Mouse (Mus musculus) hindbrain, embryonic 14.5 days (tissue): ENCODE data around the gene Kcnt2. TPM values are rescaled to one million over a fixed set of nuclear protein-coding genes. Genes with fewer than 3 reads are reported as not detected.

Source experiments
- ATAC-seq: fragments of 200-750 bp; cut with Nextera tagmentation; 2 replicates; pipeline ENCODE4 v1.8.0; 2017; ENCODE audit warnings: moderate number of reproducible peaks, mild to moderate bottlenecking, moderate TSS enrichment, moderate library complexity; ENCODE audit not compliant: low FRiP score
- DNase-seq: peaks from one replicate; pipeline ENCODE4 v3.0.0-alpha.2; 2015; ENCODE audit warnings: low spot score
- H3K27ac ChIP-seq: fragments of 300-500 bp; sonication (generic); 2 replicates; pipeline ENCODE4 v1.5.1; 2014; ENCODE audit warnings: mild to moderate bottlenecking, moderate library complexity
- H3K27me3 ChIP-seq: fragments of 300-500 bp; sonication (generic); 2 replicates; pipeline ENCODE4 v1.6.1; 2014; ENCODE audit warnings: mild to moderate bottlenecking, low read length, mixed read lengths; ENCODE audit not compliant: control insufficient read depth, insufficient read depth
- H3K36me3 ChIP-seq: fragments of 300-500 bp; sonication (generic); replicated peaks from 2 replicates; pipeline ENCODE4 v1.6.1; 2014; ENCODE audit not compliant: control insufficient read depth, insufficient read depth
- H3K4me1 ChIP-seq: fragments of 300-500 bp; sonication (generic); replicated peaks from 2 replicates; pipeline ENCODE4 v1.6.1; 2014; ENCODE audit warnings: antibody characterized with exemption, low read length, mixed read lengths; ENCODE audit not compliant: control insufficient read depth, insufficient read depth
- H3K4me2 ChIP-seq: fragments of 300-500 bp; sonication (generic); replicated peaks from 2 replicates; pipeline ENCODE4 v1.6.1; 2014; ENCODE audit warnings: mild to moderate bottlenecking, moderate library complexity
- H3K4me3 ChIP-seq: fragments of 300-500 bp; sonication (generic); replicated peaks from 2 replicates; pipeline ENCODE4 v1.5.1; 2014; ENCODE audit warnings: mild to moderate bottlenecking, low read length
- H3K9ac ChIP-seq: fragments of 300-500 bp; sonication (generic); 2 replicates; pipeline ENCODE4 v1.6.1; 2014
- H3K9me3 ChIP-seq: fragments of 300-500 bp; sonication (generic); 2 replicates; pipeline ENCODE4 v1.6.1; 2016; ENCODE audit warnings: low read length; ENCODE audit not compliant: control insufficient read depth
- WGBS: fragments of 180-500 bp; shearing (Covaris S2); extraction: QIAGEN DNeasy Blood & Tissue Kit; methylation state at CpG from one replicate; pipeline ENCODE4 v1.1.7; 2014; 5-methylcytosine and 5-hydroxymethylcytosine counted together
- polyA plus RNA-seq: library from polyadenylated mRNA; unstranded; fragments of >200 nt; fragmentation: Nextera tagmentation; extraction: Ambion mirVana; gene quantifications from 2 replicates; pipeline ENCODE4 v1.2.1, GENCODE M21; 2014

Kcnt2 gene
- polyA plus RNA-seq, 1 experiment from 2014 or later = 3.8 TPM

DNA sequence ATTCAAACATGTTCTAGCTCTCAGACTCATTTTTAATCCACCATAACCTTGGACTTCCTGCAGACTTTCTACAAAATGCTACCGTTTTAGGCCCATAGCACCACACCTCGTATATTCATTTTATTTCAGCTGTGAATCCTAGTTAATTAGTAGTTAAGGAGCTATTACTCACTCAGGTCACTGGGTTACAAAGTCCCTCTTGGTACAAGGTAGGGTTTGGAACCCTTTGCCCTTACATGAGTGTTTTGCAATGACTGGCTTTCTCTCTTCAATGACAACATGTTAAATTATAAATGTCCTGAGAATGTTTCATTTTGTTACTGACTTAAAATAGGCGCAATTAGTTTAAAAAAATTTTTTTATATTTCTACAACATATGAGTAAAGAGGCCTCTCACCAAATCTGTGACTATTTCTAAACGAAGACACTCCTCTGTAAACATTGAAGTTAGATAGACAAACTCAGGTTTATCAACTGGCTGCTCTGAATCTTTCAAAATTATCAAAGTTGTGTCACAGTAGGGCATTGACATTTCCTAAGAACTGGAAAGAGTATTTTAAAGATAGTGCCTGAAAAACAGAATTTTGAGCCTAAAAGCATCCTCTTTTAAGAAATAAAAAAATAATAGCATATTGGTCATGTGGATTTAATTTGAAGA lies 160.8 kb downstream of the Kcnt2 start:
- DNase-seq (no peak), ATAC-seq (no peak)
- H3K4me3 ChIP-seq = no peak overlapping the region

GRCm38 (mm10) chr1:140415761-140416160 lies 169.8 kb downstream of the Kcnt2 start:
- no peaks in the 10 kb centered on the region for H3K27me3 ChIP-seq
- H3K27ac ChIP-seq = no peak overlapping the region
- no peak overlapping the region for H3K9ac ChIP-seq
- H3K36me3 ChIP-seq = no peaks in the 10 kb centered on the region
- ATAC-seq (no peak), DNase-seq (no peak)
- no peak overlapping the region for H3K4me2 ChIP-seq
- no peaks in the 10 kb centered on the region for H3K4me1 ChIP-seq
- H3K9me3 ChIP-seq = no peaks in the 10 kb centered on the region
- no peak overlapping the region for H3K4me3 ChIP-seq
- WGBS = 78% methylated on average over 1 of the region's 1 CpGs

More for the DNA sequence above, 160.8 kb downstream of the Kcnt2 start:
- no peaks in the 10 kb centered on the region for H3K9me3 ChIP-seq
- no peaks in the 10 kb centered on the region for H3K27me3 ChIP-seq
- H3K9ac ChIP-seq = no peak overlapping the region
- no peak overlapping the region for H3K4me2 ChIP-seq
- H3K36me3 ChIP-seq = no peaks in the 10 kb centered on the region
- no peaks in the 10 kb centered on the region for H3K4me1 ChIP-seq
- 84% methylated on average over 4 of the region's 4 CpGs for WGBS
- H3K27ac ChIP-seq = no peak overlapping the region

DNA sequence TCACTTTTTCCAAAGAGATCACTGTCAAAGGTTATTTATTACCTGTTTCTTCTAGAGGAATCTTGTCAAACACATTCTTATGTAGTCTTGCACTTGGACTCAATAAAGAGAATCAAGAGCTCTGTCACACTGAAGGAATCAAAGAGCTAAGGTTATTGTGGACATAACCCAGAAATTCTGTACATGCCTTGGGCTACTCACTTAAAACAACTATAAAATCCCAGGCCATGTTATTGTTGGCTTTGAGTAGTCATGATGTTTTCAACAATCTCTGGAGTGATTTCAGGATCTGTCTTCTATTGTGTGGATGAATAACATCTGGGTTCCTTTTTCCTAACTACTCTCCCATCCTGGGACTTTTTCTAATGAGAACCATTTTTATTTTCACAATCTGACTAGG lies 177.0 kb downstream of the Kcnt2 start:
- no peaks in the 10 kb centered on the region for H3K4me1 ChIP-seq
- no peak overlapping the region for H3K27ac ChIP-seq
- no peaks in the 10 kb centered on the region for H3K27me3 ChIP-seq
- H3K4me2 ChIP-seq = no peak overlapping the region
- no peak for ATAC-seq
- H3K9me3 ChIP-seq = no peaks in the 10 kb centered on the region
- no peaks in the 10 kb centered on the region for H3K36me3 ChIP-seq
- no peak overlapping the region for H3K9ac ChIP-seq
- H3K4me3 ChIP-seq = no peak overlapping the region
- DNase-seq = no peak

GRCm38 (mm10) chr1:140429284-140429850 lies 183.4 kb downstream of the Kcnt2 start:
- Histone ChIP-seq H3K9ac (no peak overlapping the region), H3K27me3 (no peaks in the 10 kb centered on the region), H3K36me3 (no peaks in the 10 kb centered on the region), H3K4me2 (no peak overlapping the region), H3K4me1 (no peaks in the 10 kb centered on the region), H3K27ac (no peak overlapping the region), H3K9me3 (no peaks in the 10 kb centered on the region), H3K4me3 (no peak overlapping the region)
- ATAC-seq = no peak
- DNase-seq = no peak
- WGBS = 24% methylated on average over 2 of the region's 2 CpGs

- ATAC-seq = no peak
- Histone ChIP-seq H3K27me3 (no peaks in the 10 kb centered on the region), H3K36me3 (no peaks in the 10 kb centered on the region), H3K9ac (no peak overlapping the region), H3K4me1 (no peaks in the 10 kb centered on the region), H3K4me3 (no peak overlapping the region), H3K4me2 (no peak overlapping the region), H3K27ac (no peak overlapping the region), H3K9me3 (no peaks in the 10 kb centered on the region)
- DNase-seq = no peak
- WGBS = 76% methylated on average over 1 of the region's 1 CpGs
Observed at GRCm38 (mm10) chr1:140432039-140432438, 186.1 kb downstream of the Kcnt2 start.

GRCm38 (mm10) chr1:140434791-140435190 lies 188.8 kb downstream of the Kcnt2 start:
- no peaks in the 10 kb centered on the region for H3K27me3 ChIP-seq

DNA sequence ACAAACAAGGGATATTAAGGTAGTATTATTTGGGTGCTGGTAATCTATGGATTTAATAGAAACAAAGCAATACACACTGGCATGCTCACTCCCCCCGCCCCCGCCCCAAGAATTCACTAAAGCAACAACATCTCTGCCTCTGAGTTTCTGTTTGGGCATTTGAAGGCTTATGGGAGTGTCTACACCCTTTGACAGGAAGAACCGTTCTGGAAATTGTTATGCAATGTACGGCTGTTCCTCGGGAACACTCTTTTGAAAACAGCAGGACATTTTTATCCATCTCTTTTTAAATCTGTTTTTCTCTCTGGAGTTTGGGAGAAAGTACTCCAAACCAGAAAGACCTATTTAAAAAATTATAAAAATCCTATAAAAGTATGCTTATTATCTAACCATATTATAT lies 192.2 kb downstream of the Kcnt2 start:
- H3K27ac ChIP-seq = no peak overlapping the region
- no peak overlapping the region for H3K4me2 ChIP-seq
- H3K4me3 ChIP-seq = no peak overlapping the region
- ATAC-seq (no peak), DNase-seq (no peak)
- no peaks in the 10 kb centered on the region for H3K9me3 ChIP-seq
- H3K27me3 ChIP-seq = no peaks in the 10 kb centered on the region
- WGBS = 80% methylated on average over 5 of the region's 5 CpGs
- no peaks in the 10 kb centered on the region for H3K4me1 ChIP-seq
- H3K36me3 ChIP-seq = no peaks in the 10 kb centered on the region
- H3K9ac ChIP-seq = no peak overlapping the region

More at GRCm38 (mm10) chr1:140434791-140435190, 188.8 kb downstream of the Kcnt2 start:
- Histone ChIP-seq H3K4me3 (no peak overlapping the region), H3K9ac (no peak overlapping the region), H3K9me3 (no peaks in the 10 kb centered on the region), H3K4me2 (no peak overlapping the region), H3K27ac (no peak overlapping the region), H3K4me1 (no peaks in the 10 kb centered on the region), H3K36me3 (no peaks in the 10 kb centered on the region)
- ATAC-seq (no peak), DNase-seq (no peak)
- 80% methylated on average over 2 of the region's 2 CpGs for WGBS

DNA sequence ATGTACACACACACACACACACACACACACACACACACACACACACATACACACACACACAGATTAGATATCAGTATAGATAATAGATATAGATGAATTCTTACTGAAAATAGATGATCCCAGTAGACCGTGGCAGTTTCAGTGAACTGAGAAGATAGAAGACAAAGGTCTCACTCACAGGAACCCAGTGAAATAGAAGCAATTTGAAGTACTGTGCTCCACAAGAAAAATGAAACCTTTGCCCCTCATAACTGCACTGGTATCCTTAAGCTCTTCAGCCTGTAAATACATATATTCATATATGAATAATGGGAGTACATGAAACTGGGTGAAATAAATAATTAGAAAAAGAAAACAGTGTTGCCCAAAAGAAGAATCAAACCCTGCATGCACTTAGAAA lies 197.9 kb downstream of the Kcnt2 start:
- no peaks in the 10 kb centered on the region for H3K27me3 ChIP-seq
- DNase-seq (no peak), ATAC-seq (no peak)
- H3K36me3 ChIP-seq = no peaks in the 10 kb centered on the region
- no peak overlapping the region for H3K27ac ChIP-seq
- no peak overlapping the region for H3K4me3 ChIP-seq
- no peak overlapping the region for H3K9ac ChIP-seq
- 83% methylated on average over 1 of the region's 1 CpGs for WGBS
- H3K4me2 ChIP-seq = no peak overlapping the region
- no peaks in the 10 kb centered on the region for H3K9me3 ChIP-seq
- H3K4me1 ChIP-seq = no peaks in the 10 kb centered on the region

GRCm38 (mm10) chr1:140444394-140444793 lies 198.4 kb downstream of the Kcnt2 start:
- ATAC-seq (no peak), DNase-seq (no peak)
- H3K27me3 ChIP-seq = no peaks in the 10 kb centered on the region
- H3K36me3 ChIP-seq = no peaks in the 10 kb centered on the region
- H3K9ac ChIP-seq = no peak overlapping the region
- H3K4me1 ChIP-seq = no peaks in the 10 kb centered on the region
- no peak overlapping the region for H3K27ac ChIP-seq
- H3K4me3 ChIP-seq = no peak overlapping the region
- no peak overlapping the region for H3K4me2 ChIP-seq
- WGBS = 88% methylated on average over 5 of the region's 5 CpGs
- no peaks in the 10 kb centered on the region for H3K9me3 ChIP-seq

DNA sequence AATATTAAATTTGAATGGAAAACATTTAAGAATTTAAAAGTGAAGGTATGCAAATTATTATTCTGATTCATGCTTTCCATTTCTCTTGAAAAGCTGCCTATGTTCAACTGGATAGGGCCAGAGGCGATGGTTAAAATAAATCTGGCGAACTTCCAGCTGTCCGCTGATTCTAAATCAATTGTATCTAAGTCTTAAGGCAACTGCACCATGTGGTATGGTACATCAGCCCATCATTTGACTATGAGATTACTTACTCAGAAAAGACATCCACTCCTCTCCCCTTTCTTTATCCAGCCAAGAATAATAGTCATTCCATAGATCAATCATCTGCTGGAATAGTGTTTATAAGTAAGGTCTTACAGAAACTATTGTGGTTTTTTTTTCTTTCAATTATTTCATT lies 205.5 kb downstream of the Kcnt2 start:
- ATAC-seq = no peak
- no peak overlapping the region for H3K4me3 ChIP-seq
- no peaks in the 10 kb centered on the region for H3K36me3 ChIP-seq
- 72% methylated on average over 3 of the region's 3 CpGs for WGBS
- no peak for DNase-seq
- no peak overlapping the region for H3K9ac ChIP-seq
- no peak overlapping the region for H3K27ac ChIP-seq
- H3K4me2 ChIP-seq = no peak overlapping the region
- H3K9me3 ChIP-seq = no peaks in the 10 kb centered on the region
- H3K4me1 ChIP-seq = no peaks in the 10 kb centered on the region
- H3K27me3 ChIP-seq = no peaks in the 10 kb centered on the region
